Comparison of ENCODE assay signal across 8 mouse cellular contexts in genomic region chr5:135169479-135169878, GRCm38 (mm10). TPM values are rescaled to one million over a fixed set of nuclear protein-coding genes. Genes with fewer than 3 reads are reported as not detected.
DNase-seq lines count a peak whose midpoint lies in the region; ATAC-seq and TF ChIP-seq lines count a peak whose summit lies in the region.

No protein-coding gene starts in this region.

- peak overlapping the region; percentile 86 for H3K4me2 ChIP-seq in embryonic facial prominence, embryonic 12.5 days (replicated peaks)
- H3K4me2 ChIP-seq in intestine, embryonic 14.5 days (ENCODE audit: low read length), result peak overlapping the region; percentile 95
- H3K4me2 ChIP-seq in neural tube, embryonic 13.5 days, result peak overlapping the region; percentile 98

- H3K9me3 ChIP-seq in embryonic facial prominence, embryonic 12.5 days, result no peaks in the 10 kb centered on the region
- no peaks in the 10 kb centered on the region for H3K9me3 ChIP-seq in intestine, embryonic 14.5 days (ENCODE audit: control insufficient read depth, low read length)
- no peaks in the 10 kb centered on the region for H3K9me3 ChIP-seq in neural tube, embryonic 13.5 days

- no peak for ATAC-seq in embryonic facial prominence, embryonic 12.5 days (ENCODE audit: insufficient number of reproducible peaks, insufficient read depth, low FRiP score, low TSS enrichment)
- ATAC-seq in intestine, embryonic 14.5 days (replicated peaks; ENCODE audit: low FRiP score, low TSS enrichment, low read depth), result no peak
- ATAC-seq in neural tube, embryonic 13.5 days (ENCODE audit: low read depth), result no peak

- no peak for TF ChIP-seq CTCF in left cerebral cortex, adult 2 months (IDR thresholded peaks at IDR 0.05)

- no peaks in the 10 kb centered on the region for H3K27me3 ChIP-seq in embryonic facial prominence, embryonic 12.5 days
- H3K27me3 ChIP-seq in intestine, embryonic 14.5 days (replicated peaks; ENCODE audit: control insufficient read depth, insufficient read depth, low read length), result no peaks in the 10 kb centered on the region
- no peaks in the 10 kb centered on the region for H3K27me3 ChIP-seq in neural tube, embryonic 13.5 days

- H3K4me3 ChIP-seq in left cerebral cortex, adult 2 months, result peak overlapping the region; percentile 94
- peak overlapping the region; percentile 65 for H3K4me3 ChIP-seq in embryonic facial prominence, embryonic 12.5 days
- peak overlapping the region; percentile 71 for H3K4me3 ChIP-seq in intestine, embryonic 14.5 days (ENCODE audit: low read depth, low read length)
- peak overlapping the region; percentile 65 for H3K4me3 ChIP-seq in neural tube, embryonic 13.5 days

- DNase-seq in left cerebral cortex, adult 2 months (ENCODE audit: extremely low spot score in 1 of 2, low spot score in 2 of 2), result no peak
- DNase-seq in left cerebral cortex, postnatal 36 days (ENCODE audit: low spot score in 2 of 2), result no peak
- DNase-seq in intestine, embryonic 14.5 days (ENCODE audit: low spot score), result no peak
- no peak for DNase-seq in left cerebral cortex, postnatal 10 days (ENCODE audit: extremely low spot score in 1 of 2, low spot score in 2 of 2)
- no peak for DNase-seq in layer of hippocampus, postnatal 14 days (ENCODE audit: low spot score in 2 of 2)
- no peak for DNase-seq in cerebellum, adult 11 months

- peaks cover 35% of the 10 kb centered on the region for H3K36me3 ChIP-seq in embryonic facial prominence, embryonic 12.5 days
- H3K36me3 ChIP-seq in intestine, embryonic 14.5 days (ENCODE audit: control insufficient read depth, insufficient read depth, low read length), result peaks cover 44% of the 10 kb centered on the region
- H3K36me3 ChIP-seq in neural tube, embryonic 13.5 days, result peaks cover 36% of the 10 kb centered on the region

- 86% methylated on average over 5 of the region's 5 CpGs for WGBS in embryonic facial prominence, embryonic 12.5 days
- 88% methylated on average over 5 of the region's 5 CpGs for WGBS in intestine, embryonic 14.5 days
- WGBS in neural tube, embryonic 13.5 days, result 89% methylated on average over 5 of the region's 5 CpGs

- peaks cover 5% of the 10 kb centered on the region; the same call in 1 of the 2 replicates for H3K4me1 ChIP-seq in embryonic facial prominence, embryonic 12.5 days
- H3K4me1 ChIP-seq in intestine, embryonic 14.5 days (replicated peaks; ENCODE audit: control insufficient read depth, insufficient read depth, low read length), result peaks cover 5% of the 10 kb centered on the region; the same call in 1 of the 2 replicates
- peaks cover 22% of the 10 kb centered on the region for H3K4me1 ChIP-seq in neural tube, embryonic 13.5 days (replicated peaks)

- H3K9ac ChIP-seq in embryonic facial prominence, embryonic 12.5 days, result peak overlapping the region; percentile 76
- peak overlapping the region; percentile 90 for H3K9ac ChIP-seq in intestine, embryonic 14.5 days (ENCODE audit: low read length)
- peak overlapping the region; percentile 83 for H3K9ac ChIP-seq in neural tube, embryonic 13.5 days

- intact Hi-C loops in left cerebral cortex, adult 2 months (cut with DNase I), result no loop called here
- intact Hi-C loops in left cerebral cortex, postnatal 36 days (cut with DNase I), result no loop called here
- intact Hi-C loops in left cerebral cortex, postnatal 10 days (cut with DNase I), result no loop called here

- 0 out of 2 replicates have a peak overlapping the region, but pooled peaks have one; percentile 5 for H3K27ac ChIP-seq in left cerebral cortex, adult 2 months
- peak overlapping the region; percentile 99; the same call in 1 of the 2 replicates for H3K27ac ChIP-seq in embryonic facial prominence, embryonic 12.5 days
- peak overlapping the region; percentile 99 for H3K27ac ChIP-seq in intestine, embryonic 14.5 days (ENCODE audit: low read depth)
- no peak overlapping the region for H3K27ac ChIP-seq in neural tube, embryonic 13.5 days (replicated peaks)

RNA-seq across cellular contexts. Expression of gene Bcl7b, which starts 1.4 kb away (rescaled TPM):
- 10 to 100 TPM; 50.6 to 54.6 TPM for total RNA-seq in left cerebral cortex, adult 2 months (2021)
- 10 to 100 TPM; 54.7 to 58.3 TPM for total RNA-seq in left cerebral cortex, postnatal 36 days (2021)
- 47.5 and 47.7 TPM in 2 replicates for polyA plus RNA-seq in embryonic facial prominence, embryonic 12.5 days (2016; fragmentation: Nextera tagmentation; extraction: Ambion mirVana)
- polyA plus RNA-seq in intestine, embryonic 14.5 days (2014; fragmentation: Nextera tagmentation; extraction: Ambion mirVana), result 48.0 and 55.3 TPM in 2 replicates
- 49.2 and 50.0 TPM in 2 replicates for polyA plus RNA-seq in neural tube, embryonic 13.5 days (2015; fragmentation: Nextera tagmentation; extraction: Ambion mirVana)
- total RNA-seq in left cerebral cortex, postnatal 10 days (2021), result 10 to 100 TPM; 29.4 to 33.0 TPM
- 10 to 100 TPM; 34.1 to 38.3 TPM for total RNA-seq in layer of hippocampus, postnatal 14 days (2021)

RNA-seq across cellular contexts. Expression of gene Baz1b, which starts 17.6 kb away (rescaled TPM):
- total RNA-seq in left cerebral cortex, adult 2 months (2021), result 10 to 100 TPM; 76.2 to 79.7 TPM
- total RNA-seq in left cerebral cortex, postnatal 36 days (2021), result 10 to 100 TPM; 60.9 to 85.3 TPM
- 68.7 and 69.0 TPM in 2 replicates for polyA plus RNA-seq in embryonic facial prominence, embryonic 12.5 days (2016; fragmentation: Nextera tagmentation; extraction: Ambion mirVana)
- polyA plus RNA-seq in intestine, embryonic 14.5 days (2014; fragmentation: Nextera tagmentation; extraction: Ambion mirVana), result 50.8 and 54.2 TPM in 2 replicates
- 32.0 and 35.9 TPM in 2 replicates for polyA plus RNA-seq in neural tube, embryonic 13.5 days (2015; fragmentation: Nextera tagmentation; extraction: Ambion mirVana)
- total RNA-seq in left cerebral cortex, postnatal 10 days (2021), result 10 to 100 TPM; 44.6 to 45.7 TPM
- total RNA-seq in layer of hippocampus, postnatal 14 days (2021), result 10 to 100 TPM; 54.6 to 55.2 TPM

RNA-seq across cellular contexts. Expression of gene Tbl2, which starts 20.0 kb away (rescaled TPM):
- total RNA-seq in left cerebral cortex, adult 2 months (2021), result 10 to 100 TPM; 26.1 to 27.0 TPM
- 10 to 100 TPM; 28.4 to 30.8 TPM for total RNA-seq in left cerebral cortex, postnatal 36 days (2021)
- 24.8 and 30.0 TPM in 2 replicates for polyA plus RNA-seq in embryonic facial prominence, embryonic 12.5 days (2016; fragmentation: Nextera tagmentation; extraction: Ambion mirVana)
- polyA plus RNA-seq in intestine, embryonic 14.5 days (2014; fragmentation: Nextera tagmentation; extraction: Ambion mirVana), result 26.2 and 27.8 TPM in 2 replicates
- 15.9 and 18.5 TPM in 2 replicates for polyA plus RNA-seq in neural tube, embryonic 13.5 days (2015; fragmentation: Nextera tagmentation; extraction: Ambion mirVana)
- total RNA-seq in left cerebral cortex, postnatal 10 days (2021), result 10 to 100 TPM; 23.3 to 23.6 TPM
- 10 to 100 TPM; 24.5 to 26.2 TPM for total RNA-seq in layer of hippocampus, postnatal 14 days (2021)
